Mouse (Mus musculus): ENCODE data around the gene Vps16.

Vps16 gene

DNA sequence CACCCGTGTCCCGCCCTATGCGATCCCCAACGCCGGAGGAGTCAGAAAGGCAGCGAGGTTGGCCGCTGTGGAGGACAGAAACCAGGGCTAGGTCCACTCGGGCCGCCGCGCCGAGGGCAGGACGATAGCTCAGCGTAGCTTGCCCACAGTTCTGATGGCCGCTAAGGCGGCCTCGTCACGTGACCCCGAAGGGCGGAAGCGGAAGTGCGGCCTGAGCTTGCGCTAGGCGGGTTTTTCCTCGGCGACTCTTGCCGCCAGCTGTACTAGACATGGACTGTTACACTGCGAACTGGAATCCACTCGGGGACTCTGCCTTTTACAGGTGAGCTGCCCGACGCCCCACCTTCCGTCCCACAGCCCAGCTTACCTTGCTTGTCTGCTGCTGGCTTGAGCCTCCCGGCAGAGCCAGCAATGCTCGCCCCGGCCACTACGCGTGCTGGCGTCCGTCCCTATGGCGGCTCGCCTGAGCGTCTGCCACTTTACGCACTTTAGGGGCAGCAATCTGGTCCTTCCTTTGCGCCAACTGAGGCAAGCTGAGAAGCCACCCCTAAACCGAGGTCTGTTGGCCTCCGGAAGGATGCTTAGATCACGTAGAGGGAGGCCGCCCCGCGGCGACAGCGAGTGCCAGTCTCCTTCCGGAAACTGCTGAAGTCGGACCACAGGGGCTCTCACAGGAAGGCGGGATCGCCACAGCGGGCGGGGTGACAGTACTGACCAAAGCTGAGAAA, at the start of gene Vps16, which contains the start of gene Pced1a:
TSS of gene Vps16 (plus strand) at position 214 of the 728 bp plus-strand sequence.
TSS of gene Pced1a (minus strand) at position 576 of the 728 bp plus-strand sequence.
- peak; percentile 88 for DNase-seq (ENCODE audit: low read depth, low spot score)

DNA sequence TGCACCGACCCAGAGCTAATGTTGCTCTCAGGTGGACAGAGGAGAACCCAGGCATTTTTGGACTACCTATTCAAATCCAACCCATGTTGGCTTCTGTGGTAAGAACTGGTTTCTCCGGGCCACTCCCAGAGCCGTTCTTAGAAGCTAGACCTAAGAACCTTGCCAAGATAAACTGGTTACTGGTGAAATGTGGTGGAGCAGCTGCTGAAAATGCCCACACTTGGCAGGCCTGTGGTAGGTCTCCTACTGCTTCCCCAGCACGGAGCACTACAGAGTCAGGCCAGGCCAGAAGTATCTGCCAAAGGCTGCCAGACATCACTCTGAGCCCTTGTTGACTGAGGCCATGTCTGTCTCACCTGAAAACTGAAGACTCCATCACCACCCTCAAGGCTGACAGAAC, 49.2 kb upstream of the Vps16 start:
- DNase-seq (ENCODE audit: low read depth, low spot score): no peak

DNA sequence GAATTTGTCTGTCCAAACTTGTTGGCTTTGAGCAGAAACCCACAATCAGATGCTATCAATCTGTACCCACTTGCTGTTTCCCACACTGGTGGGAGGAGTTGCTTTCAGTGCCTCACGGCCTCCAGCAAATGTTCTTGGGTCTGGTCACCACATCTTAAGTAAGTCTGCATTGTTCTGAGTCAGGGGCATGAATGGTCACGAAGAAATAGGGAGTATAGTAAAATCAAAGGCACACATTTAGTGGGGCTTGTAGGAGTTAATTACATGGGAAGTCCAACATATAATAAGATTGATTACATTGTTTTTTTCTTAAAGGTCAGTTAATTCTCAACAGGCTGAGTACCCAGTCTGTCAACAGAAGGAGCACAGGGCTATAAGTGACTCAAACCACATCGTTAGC, 40.9 kb upstream of the Vps16 start:
- no peak for DNase-seq (ENCODE audit: low read depth, low spot score)

DNA sequence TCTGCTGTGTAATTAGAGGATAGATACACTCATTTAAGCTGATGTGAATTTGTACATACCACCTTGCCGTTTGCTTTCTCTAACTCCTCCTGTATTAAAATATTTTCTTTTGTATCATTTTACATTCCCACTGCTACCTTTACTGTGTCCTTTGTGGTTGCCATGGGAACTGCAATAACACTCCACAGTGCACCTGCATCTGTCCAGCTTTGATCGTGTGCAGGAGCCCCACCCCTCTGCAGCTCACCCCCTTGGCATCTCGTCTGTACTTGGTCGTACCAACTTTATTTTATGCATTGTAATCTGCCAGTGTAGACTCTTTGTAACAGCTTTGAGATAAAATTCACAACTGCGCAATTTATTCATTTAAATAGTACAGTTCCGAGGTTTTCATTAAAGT, 40.2 kb upstream of the Vps16 start:
- DNase-seq (ENCODE audit: low read depth, low spot score): no peak

DNA sequence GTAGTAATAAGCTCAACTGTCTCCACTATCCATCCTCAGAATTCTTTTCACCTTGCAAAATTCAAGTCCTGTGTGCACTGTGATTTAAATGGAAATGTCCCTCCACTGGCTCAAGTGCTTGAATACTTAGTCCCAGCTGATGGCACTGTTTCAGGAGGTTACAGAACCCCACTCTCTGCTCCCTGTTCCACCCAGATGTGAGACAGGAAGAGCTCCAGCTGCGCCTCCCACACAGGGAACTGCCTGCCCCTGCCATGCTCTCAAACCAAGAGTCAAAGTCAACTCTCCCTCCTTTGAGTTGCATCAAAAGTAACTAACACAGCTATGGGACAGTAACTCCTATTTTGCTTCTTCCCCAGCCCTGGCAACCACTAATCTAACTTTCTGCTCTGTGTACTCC, 37.9 kb upstream of the Vps16 start:
- DNase-seq (ENCODE audit: low read depth, low spot score): no peak

DNA sequence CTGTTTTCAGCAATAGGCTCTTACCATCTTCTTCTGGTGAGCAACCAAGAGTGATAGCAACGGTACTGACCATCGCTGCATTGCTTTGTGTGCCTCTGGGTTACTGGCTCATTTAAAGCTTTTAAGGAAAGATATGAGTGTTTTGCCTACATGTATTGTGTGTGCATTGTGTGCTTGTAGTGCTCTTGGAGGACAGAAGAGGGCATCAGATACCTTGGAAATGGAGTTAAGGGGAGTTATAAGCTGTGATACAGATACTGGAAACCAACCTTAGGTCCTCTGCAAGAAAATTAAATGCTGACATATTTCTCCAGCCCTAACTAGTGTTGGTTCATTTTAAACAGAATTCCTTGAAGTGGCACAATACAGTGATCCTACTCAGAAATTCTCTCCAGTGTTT, 35.3 kb upstream of the Vps16 start:
- no peak for DNase-seq (ENCODE audit: low read depth, low spot score)

DNA sequence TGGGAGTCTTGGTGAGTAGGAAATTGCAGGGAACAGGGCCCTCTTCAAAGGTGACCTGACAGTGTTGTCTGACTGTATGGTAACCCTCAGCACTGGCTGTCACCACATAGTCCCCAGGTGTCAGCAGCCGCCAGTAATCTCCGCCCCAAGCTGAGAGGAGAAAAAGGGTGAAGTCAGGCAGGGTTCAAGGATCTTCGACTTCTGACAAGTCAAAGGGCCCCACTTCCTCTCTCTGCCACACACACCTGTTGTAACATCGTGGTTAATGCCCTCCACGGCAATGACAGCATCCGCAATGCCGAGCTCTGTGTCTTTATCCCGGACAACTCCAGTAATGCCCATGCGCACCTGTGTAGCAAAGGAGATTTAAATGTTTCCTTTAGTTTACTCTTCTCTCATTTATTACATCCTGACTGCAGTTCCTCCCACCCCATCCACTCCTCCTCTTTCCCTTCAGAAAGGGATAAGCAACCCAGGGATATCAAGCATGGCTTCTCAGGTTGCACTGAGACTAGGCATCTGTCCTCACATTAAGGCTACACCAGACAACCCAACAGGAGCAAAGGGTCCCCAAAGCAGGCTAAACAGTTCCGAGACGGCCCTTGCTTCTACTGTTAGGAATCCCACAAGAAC, 33.0 kb upstream of the Vps16 start:
- no peak for DNase-seq (ENCODE audit: low read depth, low spot score)

DNA sequence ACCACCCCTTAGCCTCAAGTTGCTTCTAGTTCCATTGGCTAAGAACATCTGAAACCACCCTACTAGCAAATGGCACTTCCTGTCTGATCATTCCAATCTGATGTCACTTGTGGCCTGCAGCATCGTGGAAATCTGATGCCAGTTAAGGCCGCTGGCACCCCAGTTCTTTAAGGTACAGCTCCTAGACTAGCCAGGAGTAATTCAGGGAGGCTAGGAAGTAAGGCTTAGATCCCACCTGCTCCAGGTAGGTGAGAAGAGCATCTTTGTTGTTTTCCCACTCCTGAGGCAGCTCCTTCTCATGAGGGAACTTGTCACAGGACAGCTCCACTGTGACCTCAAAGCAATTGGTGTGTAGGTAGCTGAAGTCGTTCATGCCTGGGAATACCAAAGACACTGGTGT, 31.3 kb upstream of the Vps16 start:
- DNase-seq (ENCODE audit: low read depth, low spot score): no peak

DNA sequence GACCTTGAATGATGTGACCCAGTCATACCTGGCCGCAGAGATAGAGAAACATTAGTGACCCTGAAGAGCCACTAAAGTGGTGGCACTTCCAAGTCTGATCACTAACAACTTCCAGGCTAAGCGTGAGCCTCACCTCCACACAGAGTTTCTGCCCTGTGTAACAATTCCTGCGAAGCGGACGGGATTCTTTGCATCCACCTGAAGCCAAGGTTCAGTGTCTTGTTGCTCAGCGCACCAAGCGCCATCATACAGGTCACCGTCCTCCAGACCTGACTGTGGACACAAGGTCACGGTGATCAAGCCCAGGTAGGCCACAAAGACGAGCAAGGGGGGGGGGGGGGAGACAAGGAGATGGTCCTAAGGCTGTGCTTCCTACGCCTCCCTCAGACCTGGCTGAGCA, 28.4 kb upstream of the Vps16 start:
- DNase-seq (ENCODE audit: low read depth, low spot score): no peak

DNA sequence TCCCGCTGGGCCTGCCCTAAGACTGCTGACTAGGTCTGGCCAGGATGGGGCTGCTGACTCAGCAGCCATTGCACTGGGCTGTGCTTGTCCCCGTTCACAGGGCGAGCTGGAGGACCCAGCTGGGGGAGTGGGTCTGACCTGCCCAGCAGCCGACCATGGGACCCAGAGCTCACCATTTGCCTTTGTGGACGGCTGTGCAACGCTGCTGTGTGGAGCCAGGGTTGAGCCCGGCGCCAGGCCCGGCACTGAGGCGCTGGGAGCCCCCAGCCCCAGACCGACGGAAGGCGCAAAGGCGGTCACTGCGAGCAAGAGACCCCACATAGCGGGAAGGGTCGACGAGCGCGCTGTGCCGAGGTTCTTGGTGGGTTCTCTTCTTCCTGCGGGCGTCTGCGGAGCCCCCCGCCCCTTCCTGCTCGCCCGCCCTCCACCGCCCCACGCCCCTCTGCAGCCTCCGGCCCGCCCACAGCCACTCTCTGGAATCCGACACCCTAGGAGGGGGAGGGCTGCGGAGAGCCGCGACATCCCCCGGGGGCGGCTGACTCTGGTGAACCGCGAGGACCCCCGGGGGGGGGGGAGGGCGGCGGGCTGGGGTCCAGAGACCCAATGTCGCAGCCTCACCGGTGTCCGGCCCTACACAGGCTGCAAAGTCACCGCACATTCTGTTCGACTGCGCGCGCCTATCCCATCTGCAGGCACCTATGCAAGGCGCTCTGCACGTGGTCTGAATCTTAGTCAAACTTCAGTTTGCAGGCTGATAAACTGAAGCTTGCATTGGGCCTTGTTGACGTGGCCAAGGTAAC, 26.8 kb upstream of the Vps16 start, which contains the start of gene Cpxm1:
TSS of gene Cpxm1 (minus strand) at position 389 of the 800 bp plus-strand sequence.
- peak; percentile 42 for DNase-seq (ENCODE audit: low read depth, low spot score)

DNA sequence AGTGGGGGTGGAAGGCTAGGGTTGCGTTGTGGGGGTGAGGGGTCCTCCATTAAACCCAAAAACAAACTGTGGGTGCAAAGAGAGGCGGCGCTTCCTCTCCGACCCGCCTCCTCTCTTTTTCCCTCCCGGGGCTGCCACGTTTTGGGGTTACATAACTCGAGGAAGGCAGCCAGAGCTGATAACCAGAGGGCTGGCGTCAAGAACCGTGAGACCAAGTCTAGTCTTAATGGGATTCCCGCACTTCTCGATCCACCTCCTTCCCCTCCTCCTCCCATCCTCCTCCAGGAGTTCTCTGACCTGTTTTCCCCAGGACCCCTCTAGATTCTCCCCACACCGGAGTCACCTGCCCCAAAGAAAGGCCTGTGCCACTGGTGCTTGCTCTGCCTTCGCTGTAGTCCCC, 26.0 kb upstream of the Vps16 start:
- DNase-seq (ENCODE audit: low read depth, low spot score): no peak

DNA sequence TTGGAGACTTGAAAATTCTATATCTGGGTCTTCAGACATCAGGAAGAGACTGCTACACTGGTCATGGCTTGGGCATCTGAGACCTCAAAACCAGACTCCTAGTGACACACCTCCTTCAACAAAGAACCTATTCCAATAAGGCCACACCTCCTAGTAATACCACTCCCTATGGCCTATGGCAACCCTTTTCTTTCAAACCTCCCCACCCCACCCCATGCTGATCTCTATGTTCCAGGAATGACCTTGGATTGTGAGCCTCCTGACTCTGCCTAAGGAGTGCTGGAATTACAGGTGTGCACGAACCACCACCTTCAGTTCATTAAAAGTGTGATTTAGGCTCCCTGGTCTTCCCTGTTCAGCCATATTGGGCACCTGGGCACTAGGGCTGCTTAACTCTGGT, 24.1 kb upstream of the Vps16 start:
- DNase-seq (ENCODE audit: low read depth, low spot score): no peak

DNA sequence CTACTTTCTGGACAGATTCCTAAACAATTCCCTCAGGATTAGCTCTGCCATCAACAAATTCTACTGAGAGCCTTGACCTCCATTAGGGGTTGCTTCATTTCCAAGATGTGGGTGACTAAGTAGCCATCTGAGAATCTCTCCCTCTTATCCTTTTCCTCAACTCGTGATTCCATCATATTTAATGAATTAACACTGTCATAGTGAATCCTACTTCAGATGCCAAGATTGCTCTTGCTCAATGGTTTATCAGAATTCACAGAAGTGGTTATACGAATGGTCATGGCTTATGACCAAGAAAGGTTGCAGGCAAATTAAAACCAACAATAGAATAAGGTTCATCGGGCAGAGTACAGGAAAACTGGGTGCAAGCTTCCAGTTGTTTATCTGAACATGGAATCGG, 22.2 kb upstream of the Vps16 start:
- DNase-seq (ENCODE audit: low read depth, low spot score): no peak

DNA sequence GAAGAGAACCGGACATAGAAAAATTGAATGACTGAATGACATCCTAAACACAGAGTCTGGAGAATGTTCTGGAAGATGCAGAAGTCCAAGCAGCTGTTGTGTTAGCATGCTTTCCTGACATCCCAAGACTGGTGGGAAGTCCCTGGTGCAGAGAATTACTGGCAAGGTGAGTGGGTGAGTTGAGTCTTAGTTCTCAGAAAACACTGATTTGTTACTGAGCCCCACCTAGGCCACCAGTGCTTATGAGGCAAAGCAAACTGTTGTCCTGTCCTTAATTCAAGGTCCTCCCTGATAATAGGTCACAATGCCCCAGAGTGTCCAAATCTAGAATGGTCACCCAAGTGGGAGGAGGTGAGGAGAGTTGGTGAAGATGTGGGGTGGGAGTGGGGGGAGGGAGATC, 19.2 kb upstream of the Vps16 start, which contains the start of the genes Gm28372 and 1700020A23Rik:
TSS of gene Gm28372 (plus strand) at position 301 of the 400 bp plus-strand sequence.
TSS of gene 1700020A23Rik (plus strand) at position 321 of the 400 bp plus-strand sequence.
- no peak for DNase-seq (ENCODE audit: low read depth, low spot score)

DNA sequence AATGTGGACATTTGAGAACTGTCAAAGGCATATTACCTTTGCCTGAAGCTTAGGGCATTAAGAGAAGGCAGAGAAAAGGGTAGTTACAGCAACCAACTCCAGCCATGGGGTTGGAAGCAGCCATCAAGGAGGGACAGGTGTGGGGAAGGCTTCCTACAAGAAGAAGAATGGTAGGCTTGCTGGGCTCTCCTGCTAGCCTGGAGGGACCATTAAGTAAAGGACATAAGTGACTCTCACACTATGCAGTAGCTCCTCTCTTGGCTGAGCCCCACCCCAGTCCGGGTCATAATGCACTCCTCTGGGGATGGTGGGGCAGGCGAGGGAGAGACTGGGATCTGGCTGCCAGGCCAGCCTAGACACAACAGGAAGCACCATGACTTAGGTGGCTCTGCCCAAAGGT, 18.0 kb upstream of the Vps16 start, which contains the start of gene Tmem239:
TSS of gene Tmem239 (plus strand) at position 301 of the 400 bp plus-strand sequence.
- no peak for DNase-seq (ENCODE audit: low read depth, low spot score)

DNA sequence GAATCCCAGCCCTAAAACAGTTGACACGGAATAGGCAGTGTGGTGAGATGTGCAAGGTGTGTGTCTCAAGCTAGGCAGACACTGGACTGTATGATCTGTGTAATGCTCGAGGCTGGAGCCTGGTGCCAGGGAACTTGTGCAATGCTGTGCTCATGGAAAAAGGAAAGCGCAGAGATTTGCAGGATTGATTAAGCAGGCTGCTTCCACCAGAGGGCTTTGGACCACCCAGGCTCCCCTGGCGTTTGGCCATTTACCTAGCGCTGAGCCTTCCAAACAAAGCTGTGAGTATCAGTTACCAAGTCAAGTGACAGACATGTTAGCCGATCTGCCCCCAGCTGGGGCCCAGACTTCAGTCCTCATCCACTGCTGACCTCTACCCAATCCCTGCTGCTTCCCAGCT, 15.9 kb upstream of the Vps16 start:
- DNase-seq (ENCODE audit: low read depth, low spot score): no peak

DNA sequence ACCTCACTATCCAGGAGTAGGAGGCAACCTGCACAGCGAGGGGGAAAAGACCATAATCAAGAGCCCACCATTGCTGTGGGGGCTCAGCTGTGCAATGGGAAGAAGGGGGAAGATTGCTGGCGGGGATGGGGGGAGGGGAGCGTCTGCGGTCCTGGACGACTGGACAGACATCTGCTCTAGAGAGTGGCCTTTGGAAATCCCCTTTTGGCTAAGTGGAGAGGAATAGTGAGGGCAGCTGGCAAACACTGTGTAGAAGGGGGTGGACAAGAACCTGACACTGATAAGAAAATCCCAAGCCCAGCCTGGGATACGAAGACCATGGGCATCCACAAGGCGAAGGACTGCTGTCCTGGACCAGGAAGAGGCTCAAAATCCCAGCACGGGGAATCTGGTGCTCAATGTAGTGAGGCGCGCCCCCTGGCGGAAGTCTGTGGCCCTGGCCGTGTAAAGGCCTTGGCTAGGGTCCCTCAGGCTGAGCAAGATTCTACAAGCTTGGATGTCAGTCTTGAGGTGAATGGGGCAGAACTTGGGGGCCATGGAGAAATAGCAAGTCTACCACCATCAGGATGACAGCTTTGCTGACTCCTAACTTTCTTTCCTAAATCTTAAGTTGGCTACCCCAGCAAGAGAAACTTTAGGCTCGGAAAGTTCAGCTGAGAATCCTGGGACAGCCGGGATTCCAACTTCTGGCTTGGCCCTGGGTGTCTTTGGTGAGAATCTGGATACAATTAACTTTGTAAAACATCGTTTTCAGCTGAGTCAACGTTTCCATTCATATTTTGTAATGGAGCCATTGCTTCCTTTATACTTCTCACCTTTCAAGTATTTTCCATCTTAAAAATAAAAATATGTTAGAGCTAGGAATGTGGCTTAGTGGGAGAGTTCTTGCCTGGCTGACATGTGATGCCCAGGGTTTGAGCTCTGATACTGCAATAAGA, 12.3 kb upstream of the Vps16 start:
- peak; percentile 66 for DNase-seq (ENCODE audit: low read depth, low spot score)

DNA sequence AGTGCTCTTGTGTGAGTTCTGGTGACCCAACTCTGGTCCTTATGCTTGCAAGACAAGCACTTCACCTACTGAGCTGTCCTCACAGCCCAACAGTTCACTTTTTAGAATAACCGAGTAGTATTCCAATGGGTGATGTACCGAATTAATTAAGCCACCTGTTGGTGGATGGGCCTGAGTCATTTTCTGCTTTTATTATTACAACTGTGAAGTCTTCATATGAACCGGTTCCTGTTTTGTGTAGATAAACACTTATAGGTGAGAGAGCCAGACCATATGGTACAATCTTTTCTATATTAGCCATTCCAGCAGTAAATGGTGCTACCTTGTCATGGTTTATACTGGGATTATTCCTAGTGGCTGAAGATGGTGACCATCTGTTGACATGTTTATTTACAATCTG, 11.4 kb upstream of the Vps16 start:
- no peak for DNase-seq (ENCODE audit: low read depth, low spot score)

DNA sequence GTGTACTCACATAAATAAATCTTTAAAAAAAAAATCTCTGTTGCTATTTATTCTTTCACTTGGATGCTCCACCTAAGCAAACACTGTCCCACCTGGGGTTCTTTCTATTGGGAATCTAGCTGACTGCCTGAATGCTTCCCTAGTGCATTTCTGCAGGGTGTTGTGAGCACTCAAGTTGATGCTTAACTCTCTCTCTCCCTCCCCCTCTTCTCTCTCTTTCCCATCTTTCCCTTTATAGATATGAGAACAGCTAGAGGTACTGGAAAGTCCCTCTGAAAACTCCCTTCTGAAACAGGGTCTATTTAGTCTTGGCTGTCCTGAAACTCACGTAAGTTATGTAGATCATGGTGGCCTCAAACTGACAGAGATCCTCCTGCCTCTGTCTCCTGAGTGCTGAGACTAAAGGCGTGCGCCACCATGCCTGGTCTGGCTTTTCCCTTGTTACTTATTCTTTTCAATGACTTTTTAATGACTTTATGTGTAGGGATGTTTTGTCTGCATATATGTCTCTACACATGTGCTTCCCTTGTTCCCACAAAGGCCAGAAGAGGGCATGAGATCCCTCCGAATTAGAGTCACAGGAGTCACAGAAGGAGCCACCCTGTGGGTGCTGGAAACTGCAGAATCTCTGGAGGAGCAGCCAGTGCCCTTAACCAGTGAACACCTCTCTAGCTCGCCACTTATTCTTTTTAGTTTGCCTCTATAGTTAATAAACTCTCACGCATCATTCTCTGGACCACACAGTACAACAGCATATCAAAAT, 9.9 kb upstream of the Vps16 start:
- no peak for DNase-seq (ENCODE audit: low read depth, low spot score)

Data from embryo, embryonic 11.5 days (tissue).